Mouse (Mus musculus) ovary, adult 2 months (tissue): ENCODE measurements around the gene Uchl1. TPM values are rescaled to one million over a fixed set of nuclear protein-coding genes. Genes with fewer than 3 reads are reported as not detected.

ENCODE experiments used
- polyA plus RNA-seq: library from polyadenylated mRNA; depleted of rRNA; stranded (reverse); fragments of >200 nt; gene quantifications from 2 replicates; pipeline ENCODE4 v1.2.3, GENCODE M21; 2012; rRNA removed

Uchl1 gene
- 182 and 202 TPM in 2 replicates for polyA plus RNA-seq

GRCm38 (mm10) chr5:66675983-66676382, at the start of gene Uchl1:
TSS of gene Uchl1 (plus strand) at chr5:66676091.

Other genes with a start within 250 kb of the Uchl1 start
- 13.2 and 17.7 TPM in 2 replicates for gene Apbb2, start 57.3 kb upstream of the Uchl1 start, polyA plus RNA-seq
- gene Limch1, start 69.7 kb downstream of the Uchl1 start, polyA plus RNA-seq: 2.5 and 2.8 TPM in 2 replicates